Mouse (Mus musculus): ENCODE measurements around the gene 1810062G17Rik. TPM values are rescaled to one million over a fixed set of nuclear protein-coding genes. Genes with fewer than 3 reads are reported as not detected.

Gene 1810062G17Rik
- total RNA-seq, 1 experiment = 1.3 TPM

DNA sequence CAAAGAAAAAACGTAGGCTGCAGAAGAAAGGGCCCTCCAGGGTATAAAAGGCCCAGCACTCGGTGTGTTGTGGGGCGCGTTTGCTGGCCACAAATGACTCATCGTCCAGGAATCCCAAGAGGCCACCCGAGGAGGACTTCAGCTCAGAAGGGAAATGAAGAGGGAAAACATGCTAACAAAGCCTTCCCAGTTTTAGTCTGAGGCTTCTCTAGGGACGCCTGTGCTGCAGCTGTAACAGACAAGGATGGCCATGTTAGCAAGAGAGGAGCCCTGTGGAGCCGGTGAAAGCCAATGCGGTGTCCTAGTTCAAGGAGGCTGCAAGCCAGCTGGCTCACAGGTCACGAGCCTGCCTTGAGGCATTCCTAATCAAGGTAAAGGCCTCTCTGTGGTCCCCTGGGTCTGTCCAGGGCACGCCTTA, 6.0 kb downstream of the 1810062G17Rik start:
- no peak overlapping the region for H3K4me3 ChIP-seq (ENCODE audit: insufficient read depth in 1 of 2, low read depth in 1 of 2, low read length in 2 of 2, poor library complexity in 1 of 2, severe bottlenecking in 1 of 2)
- no peak overlapping the region for H3K27ac ChIP-seq (ENCODE audit: insufficient read depth, low read depth, low read length, poor library complexity, severe bottlenecking)
- in situ Hi-C loops (cut with MboI; ENCODE audit: low sequenced_read_pairs in 2 of 2, unreplicated experiment in 2 of 2) = no loop called here
- TF ChIP-seq CHD2 (IDR thresholded peaks at IDR 0.05; ENCODE audit: low read depth, low read length) (no peak), MAFK (IDR thresholded peaks at IDR 0.05; ENCODE audit: insufficient read depth, low read depth, low read length) (no peak), ZNF384 (IDR thresholded peaks at IDR 0.05; ENCODE audit: low read depth, low read length) (no peak), HCFC1 (IDR thresholded peaks at IDR 0.05; ENCODE audit: borderline replicate concordance, insufficient read depth, low read length) (no peak), ZC3H11A (IDR thresholded peaks at IDR 0.05; ENCODE audit: borderline replicate concordance, low read depth, low read length) (no peak)
- no peak for DNase-seq (ENCODE audit: low read depth, low spot score)
- no peaks in the 10 kb centered on the region for H3K36me3 ChIP-seq (ENCODE audit: control insufficient read depth, insufficient read depth, low read length, poor library complexity, severe bottlenecking)
- H3K4me1 ChIP-seq (ENCODE audit: control insufficient read depth in 2 of 2, insufficient read depth in 2 of 2, low read length in 2 of 2, poor library complexity in 1 of 2) = 0 out of 4 replicates have a peak, but pooled peaks cover 0 to 2% of the 10 kb centered on the region in 2 experiments
- no peaks in the 10 kb centered on the region for H3K9me3 ChIP-seq (ENCODE audit: control insufficient read depth, insufficient read depth, low read depth, low read length)
- no peak overlapping the region for H3K9ac ChIP-seq (ENCODE audit: insufficient read depth, low read depth, low read length, poor library complexity, severe bottlenecking)

DNA sequence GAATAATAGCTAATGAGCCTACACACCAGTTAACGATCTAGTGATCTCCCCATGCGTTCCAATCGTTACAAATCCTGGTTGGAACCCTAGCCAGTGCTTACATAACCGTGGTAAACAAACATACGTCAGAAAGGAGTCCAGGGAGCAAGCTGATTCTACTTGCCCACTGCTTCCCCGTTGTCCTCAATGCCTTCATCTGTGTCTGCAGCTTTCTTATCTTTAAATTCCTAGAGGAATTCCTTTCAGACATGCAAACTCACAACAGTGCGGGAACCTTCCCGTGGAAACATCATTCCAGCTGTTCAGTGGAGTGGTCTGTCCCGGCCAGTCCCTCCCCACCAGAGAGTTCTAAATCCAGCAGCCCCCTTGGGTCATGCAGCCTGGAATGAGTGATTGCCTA, 7.2 kb downstream of the 1810062G17Rik start:
- Histone ChIP-seq H3K9me3 (ENCODE audit: control insufficient read depth, insufficient read depth, low read depth, low read length) (no peaks in the 10 kb centered on the region), H3K9ac (ENCODE audit: insufficient read depth, low read depth, low read length, poor library complexity, severe bottlenecking) (no peak overlapping the region), H3K4me3 (ENCODE audit: insufficient read depth in 1 of 2, low read depth in 1 of 2, low read length in 2 of 2, poor library complexity in 1 of 2, severe bottlenecking in 1 of 2) (no peak overlapping the region), H3K27ac (ENCODE audit: insufficient read depth, low read depth, low read length, poor library complexity, severe bottlenecking) (no peak overlapping the region), H3K36me3 (ENCODE audit: control insufficient read depth, insufficient read depth, low read length, poor library complexity, severe bottlenecking) (no peaks in the 10 kb centered on the region), H3K4me1 (ENCODE audit: control insufficient read depth in 2 of 2, insufficient read depth in 2 of 2, low read length in 2 of 2, poor library complexity in 1 of 2) (0 out of 4 replicates have a peak, but pooled peaks cover 0 to 2% of the 10 kb centered on the region in 2 experiments)
- TF ChIP-seq HCFC1 (IDR thresholded peaks at IDR 0.05; ENCODE audit: borderline replicate concordance, insufficient read depth, low read length) (no peak), ZNF384 (IDR thresholded peaks at IDR 0.05; ENCODE audit: low read depth, low read length) (no peak), CHD2 (IDR thresholded peaks at IDR 0.05; ENCODE audit: low read depth, low read length) (no peak), ZC3H11A (IDR thresholded peaks at IDR 0.05; ENCODE audit: borderline replicate concordance, low read depth, low read length) (no peak), MAFK (IDR thresholded peaks at IDR 0.05; ENCODE audit: insufficient read depth, low read depth, low read length) (no peak)
- in situ Hi-C loops (cut with MboI; ENCODE audit: low sequenced_read_pairs in 2 of 2, unreplicated experiment in 2 of 2) = no loop called here
- no peak for DNase-seq (ENCODE audit: low read depth, low spot score)

DNA sequence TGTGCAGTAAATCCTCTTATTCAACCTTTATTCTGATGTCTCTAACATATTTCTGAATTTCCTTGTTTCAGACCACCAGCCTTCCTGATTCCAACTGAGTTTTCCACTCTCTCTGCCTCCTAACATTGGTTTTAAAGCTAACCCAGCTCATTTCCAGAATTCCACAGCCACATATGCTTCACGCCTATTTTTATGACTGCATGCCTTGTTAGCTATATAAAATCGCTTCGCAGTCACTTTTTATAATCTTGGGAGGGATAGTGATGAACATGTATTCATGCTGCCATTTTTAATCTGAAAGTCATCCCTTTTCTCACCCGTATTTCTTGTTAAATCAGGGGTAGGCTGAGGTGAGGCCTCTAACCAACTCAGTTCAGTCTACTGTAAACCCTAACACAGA, 8.6 kb downstream of the 1810062G17Rik start:
- Histone ChIP-seq H3K9me3 (ENCODE audit: control insufficient read depth, insufficient read depth, low read depth, low read length) (no peaks in the 10 kb centered on the region), H3K27ac (ENCODE audit: insufficient read depth, low read depth, low read length, poor library complexity, severe bottlenecking) (no peak overlapping the region), H3K4me3 (ENCODE audit: insufficient read depth in 1 of 2, low read depth in 1 of 2, low read length in 2 of 2, poor library complexity in 1 of 2, severe bottlenecking in 1 of 2) (no peak overlapping the region), H3K36me3 (ENCODE audit: control insufficient read depth, insufficient read depth, low read length, poor library complexity, severe bottlenecking) (no peaks in the 10 kb centered on the region), H3K4me1 (ENCODE audit: control insufficient read depth in 2 of 2, insufficient read depth in 2 of 2, low read length in 2 of 2, poor library complexity in 1 of 2) (0 out of 4 replicates have a peak, but pooled peaks cover 0 to 2% of the 10 kb centered on the region in 2 experiments), H3K9ac (ENCODE audit: insufficient read depth, low read depth, low read length, poor library complexity, severe bottlenecking) (no peak overlapping the region)
- in situ Hi-C loops (cut with MboI; ENCODE audit: low sequenced_read_pairs in 2 of 2, unreplicated experiment in 2 of 2) = no loop called here
- no peak for TF ChIP-seq HCFC1 (IDR thresholded peaks at IDR 0.05; ENCODE audit: borderline replicate concordance, insufficient read depth, low read length)
- no peak for TF ChIP-seq ZC3H11A (IDR thresholded peaks at IDR 0.05; ENCODE audit: borderline replicate concordance, low read depth, low read length)
- TF ChIP-seq ZNF384 (IDR thresholded peaks at IDR 0.05; ENCODE audit: low read depth, low read length) = no peak
- no peak for TF ChIP-seq MAFK (IDR thresholded peaks at IDR 0.05; ENCODE audit: insufficient read depth, low read depth, low read length)
- no peak for TF ChIP-seq CHD2 (IDR thresholded peaks at IDR 0.05; ENCODE audit: low read depth, low read length)
- no peak for DNase-seq (ENCODE audit: low read depth, low spot score)

DNA sequence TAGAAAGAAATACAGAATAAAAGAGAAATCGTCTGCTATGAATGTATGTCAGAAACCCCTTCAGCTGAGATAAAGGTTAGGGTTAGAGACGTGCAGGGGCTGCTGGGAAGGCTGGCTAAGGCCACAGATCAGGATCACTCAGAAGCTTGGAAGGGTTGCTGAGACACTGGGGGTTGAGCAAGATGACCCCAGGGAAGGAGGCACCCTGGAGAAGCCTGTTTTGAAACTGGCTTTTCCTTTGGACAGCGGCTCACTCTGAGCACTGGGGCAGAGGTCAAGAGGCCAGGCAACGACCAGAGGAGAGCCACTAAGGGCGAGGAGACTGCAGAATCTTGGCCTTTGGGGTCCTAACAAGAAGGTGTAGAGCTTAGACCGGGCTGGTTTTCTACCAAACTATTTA, 10.4 kb downstream of the 1810062G17Rik start:
- Histone ChIP-seq H3K4me1 (ENCODE audit: control insufficient read depth in 2 of 2, insufficient read depth in 2 of 2, low read length in 2 of 2, poor library complexity in 1 of 2) (0 out of 4 replicates have a peak, but pooled peaks cover 0 to 2% of the 10 kb centered on the region in 2 experiments), H3K9me3 (ENCODE audit: control insufficient read depth, insufficient read depth, low read depth, low read length) (no peaks in the 10 kb centered on the region), H3K27ac (ENCODE audit: insufficient read depth, low read depth, low read length, poor library complexity, severe bottlenecking) (no peak overlapping the region), H3K9ac (ENCODE audit: insufficient read depth, low read depth, low read length, poor library complexity, severe bottlenecking) (no peak overlapping the region), H3K36me3 (ENCODE audit: control insufficient read depth, insufficient read depth, low read length, poor library complexity, severe bottlenecking) (no peaks in the 10 kb centered on the region), H3K4me3 (ENCODE audit: insufficient read depth in 1 of 2, low read depth in 1 of 2, low read length in 2 of 2, poor library complexity in 1 of 2, severe bottlenecking in 1 of 2) (no peak overlapping the region)
- TF ChIP-seq MAFK (IDR thresholded peaks at IDR 0.05; ENCODE audit: insufficient read depth, low read depth, low read length) (no peak), ZC3H11A (IDR thresholded peaks at IDR 0.05; ENCODE audit: borderline replicate concordance, low read depth, low read length) (no peak), CHD2 (IDR thresholded peaks at IDR 0.05; ENCODE audit: low read depth, low read length) (no peak), HCFC1 (IDR thresholded peaks at IDR 0.05; ENCODE audit: borderline replicate concordance, insufficient read depth, low read length) (no peak), ZNF384 (IDR thresholded peaks at IDR 0.05; ENCODE audit: low read depth, low read length) (no peak)
- DNase-seq (ENCODE audit: low read depth, low spot score) = no peak
- in situ Hi-C loops (cut with MboI; ENCODE audit: low sequenced_read_pairs in 2 of 2, unreplicated experiment in 2 of 2) = no loop called here
